Mouse (Mus musculus) urinary bladder, adult 18-20 months (tissue): ENCODE measurements at regions not wholly inside any gene's neighbourhood (a gene's known extent, or its start where the extent isn't known, plus 50 kb on each side); places are given as distances from the start of the nearest gene placed in this dataset.
A peak's percentile ranks its signal among the peaks of the same experiment; 100 is the strongest.

ENCODE experiments used
- DNase-seq, 2 experiments: peaks; one replicate each; pipeline ENCODE4 v3.0.0; 2022; ENCODE audit warnings: low spot score in 2 of 2, mixed read lengths in 2 of 2

- no peak for DNase-seq
Measured at GRCm38 (mm10) chr3:144378524-144379225, 173.7 kb upstream of the Lmo4 start.

- no peak for DNase-seq
Measured at GRCm38 (mm10) chr3:144377626-144378523, 172.9 kb upstream of the Lmo4 start.

GRCm38 (mm10) chr3:144376463-144377402 is 171.7 kb upstream of the Lmo4 start:
- no peak for DNase-seq

GRCm38 (mm10) chr3:144375725-144376412 is 170.8 kb upstream of the Lmo4 start:
- DNase-seq, result no peak

- DNase-seq, result no peak
Measured at GRCm38 (mm10) chr3:144368300-144368699, 163.3 kb upstream of the Lmo4 start.

- DNase-seq, result no peak
Measured at GRCm38 (mm10) chr3:144367766-144368116, 162.7 kb upstream of the Lmo4 start.

GRCm38 (mm10) chr3:144366976-144367765 is 162.2 kb upstream of the Lmo4 start:
- no peak for DNase-seq

- DNase-seq, result no peak
Measured at GRCm38 (mm10) chr3:144365894-144366293, 160.9 kb upstream of the Lmo4 start.

- peak; percentile 11 to 27 for DNase-seq
Measured at GRCm38 (mm10) chr3:144362472-144362871, 157.5 kb upstream of the Lmo4 start.

- DNase-seq, result no peak
Measured at GRCm38 (mm10) chr3:144361203-144361978, 156.4 kb upstream of the Lmo4 start.

GRCm38 (mm10) chr3:144356948-144357295 is 151.9 kb upstream of the Lmo4 start:
- no peak for DNase-seq

- no peak for DNase-seq
Measured at GRCm38 (mm10) chr3:144356103-144356947, 151.3 kb upstream of the Lmo4 start.

GRCm38 (mm10) chr3:144352559-144352958 is 147.5 kb upstream of the Lmo4 start:
- no peak for DNase-seq

- no peak for DNase-seq
Measured at GRCm38 (mm10) chr3:144348431-144348830, 143.4 kb upstream of the Lmo4 start.

GRCm38 (mm10) chr3:144335237-144335636 is 130.2 kb upstream of the Lmo4 start:
- no peak for DNase-seq

- no peak for DNase-seq
Measured at GRCm38 (mm10) chr3:144334201-144334600, 129.2 kb upstream of the Lmo4 start.

- DNase-seq, result no peak
Measured at GRCm38 (mm10) chr3:144332353-144332752, 127.3 kb upstream of the Lmo4 start.

- DNase-seq, result no peak
Measured at GRCm38 (mm10) chr3:144329117-144329516, 124.1 kb upstream of the Lmo4 start.

- DNase-seq, result no peak
Measured at GRCm38 (mm10) chr3:144327235-144327760, 122.3 kb upstream of the Lmo4 start.
